Mouse (Mus musculus): Measurements from ENCODE around the gene Slc23a4. TPM values are rescaled to one million over a fixed set of nuclear protein-coding genes. Genes with fewer than 3 reads are reported as not detected.

Slc23a4 gene
- polyA plus RNA-seq, 1 experiment: 221 TPM

DNA sequence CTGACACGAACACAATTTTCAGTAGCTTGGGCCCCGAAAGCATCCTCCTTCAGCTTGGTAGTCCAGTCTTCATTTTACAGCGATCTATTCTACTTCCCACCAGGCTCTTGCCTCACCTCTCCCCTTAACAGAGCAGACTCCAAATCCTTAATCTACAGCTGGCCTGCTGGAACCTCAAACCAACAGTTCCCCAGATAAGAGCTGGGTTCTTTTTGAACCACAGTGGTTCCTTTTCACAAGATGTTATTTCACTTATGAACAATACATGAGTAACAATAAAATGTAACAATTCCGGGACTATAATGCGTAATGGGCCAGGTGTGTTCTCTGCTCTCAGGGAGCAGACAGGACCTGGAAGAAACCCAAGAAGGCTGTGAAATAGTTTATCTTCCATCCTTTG, 28.4 kb upstream of the Slc23a4 start:
- Histone ChIP-seq H3K36me3 (ENCODE audit: control insufficient read depth, insufficient read depth, low read length) (peaks cover 2% of the 10 kb centered on the region), H3K27ac (ENCODE audit: insufficient read depth, low read depth, low read length) (no peak overlapping the region), H3K27me3 (ENCODE audit: control insufficient read depth, insufficient read depth, low read length) (no peaks in the 10 kb centered on the region), H3K4me3 (ENCODE audit: low read depth, low read length) (no peak overlapping the region), H3K4me1 (ENCODE audit: control insufficient read depth, insufficient read depth, insufficient read length, low read length) (peaks cover 3% of the 10 kb centered on the region; the same call in 1 of the 2 replicates)
- TF ChIP-seq POLR2A (IDR thresholded peaks at IDR 0.05; ENCODE audit: low read depth, low read length): no peak
- no peak for TF ChIP-seq CTCF (IDR thresholded peaks at IDR 0.05; ENCODE audit: extremely low read depth, insufficient read length, insufficient replicate concordance, low read depth, low read length)
- WGBS: 82% methylated on average over 5 of the region's 5 CpGs

DNA sequence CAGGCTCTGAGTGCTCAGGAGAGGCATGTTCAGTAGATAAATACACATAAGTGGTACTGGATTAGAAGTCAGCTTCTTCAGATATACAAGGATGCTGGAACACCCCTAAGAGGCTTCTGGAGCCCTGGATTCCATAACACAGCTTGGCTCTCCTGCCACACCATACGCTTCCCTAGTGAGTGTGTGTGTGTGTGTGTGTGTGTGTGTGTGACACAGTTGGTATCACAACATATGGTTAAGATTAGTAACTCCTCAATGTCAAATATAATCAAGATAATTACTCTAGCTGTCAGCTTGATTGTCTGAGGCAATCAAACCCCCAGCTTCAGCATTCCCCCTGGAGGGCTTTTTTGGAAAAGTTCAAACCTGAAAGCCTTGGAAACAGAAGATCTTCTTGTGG, 23.7 kb upstream of the Slc23a4 start:
- WGBS: 91% methylated on average over 1 of the region's 1 CpGs
- Histone ChIP-seq H3K4me1 (ENCODE audit: control insufficient read depth, insufficient read depth, insufficient read length, low read length) (peaks cover 3% of the 10 kb centered on the region; the same call in 1 of the 2 replicates), H3K4me3 (ENCODE audit: low read depth, low read length) (no peak overlapping the region), H3K27ac (ENCODE audit: insufficient read depth, low read depth, low read length) (no peak overlapping the region), H3K27me3 (ENCODE audit: control insufficient read depth, insufficient read depth, low read length) (no peaks in the 10 kb centered on the region), H3K36me3 (ENCODE audit: control insufficient read depth, insufficient read depth, low read length) (no peaks in the 10 kb centered on the region)
- TF ChIP-seq CTCF (IDR thresholded peaks at IDR 0.05; ENCODE audit: extremely low read depth, insufficient read length, insufficient replicate concordance, low read depth, low read length) (no peak), POLR2A (IDR thresholded peaks at IDR 0.05; ENCODE audit: low read depth, low read length) (no peak)

DNA sequence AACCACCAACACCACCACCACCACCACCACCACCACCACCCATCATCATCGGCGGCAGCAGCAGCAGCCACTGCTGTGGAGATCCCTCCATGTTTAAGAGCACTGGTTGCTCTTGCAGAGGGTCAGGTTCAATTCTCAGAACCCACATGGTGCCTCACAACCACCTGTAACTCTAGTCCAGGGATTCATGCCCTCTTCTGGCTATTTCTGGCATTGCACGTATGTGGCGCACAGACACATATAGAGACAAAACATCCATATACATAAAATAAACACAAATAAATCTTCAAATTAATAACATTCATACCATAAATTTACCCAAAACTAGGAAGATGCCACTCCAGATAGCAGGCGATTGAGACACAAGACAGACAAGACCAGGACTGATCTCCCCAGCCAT, 22.5 kb upstream of the Slc23a4 start:
- no peaks in the 10 kb centered on the region for H3K27me3 ChIP-seq (ENCODE audit: control insufficient read depth, insufficient read depth, low read length)
- no peaks in the 10 kb centered on the region for H3K36me3 ChIP-seq (ENCODE audit: control insufficient read depth, insufficient read depth, low read length)
- no peak overlapping the region for H3K27ac ChIP-seq (ENCODE audit: insufficient read depth, low read depth, low read length)
- no peak overlapping the region for H3K4me3 ChIP-seq (ENCODE audit: low read depth, low read length)
- WGBS: 98% methylated on average over 5 of the region's 5 CpGs
- TF ChIP-seq CTCF (IDR thresholded peaks at IDR 0.05; ENCODE audit: extremely low read depth, insufficient read length, insufficient replicate concordance, low read depth, low read length) (no peak), POLR2A (IDR thresholded peaks at IDR 0.05; ENCODE audit: low read depth, low read length) (no peak)
- peaks cover 3% of the 10 kb centered on the region; the same call in 1 of the 2 replicates for H3K4me1 ChIP-seq (ENCODE audit: control insufficient read depth, insufficient read depth, insufficient read length, low read length)

GRCm38 (mm10) chr6:35002261-35002669, 14.1 kb upstream of the Slc23a4 start:
- TF ChIP-seq CTCF (IDR thresholded peaks at IDR 0.05; ENCODE audit: extremely low read depth, insufficient read length, insufficient replicate concordance, low read depth, low read length) (no peak), POLR2A (IDR thresholded peaks at IDR 0.05; ENCODE audit: low read depth, low read length) (no peak)
- 76% methylated on average over 18 of the region's 18 CpGs for WGBS

DNA sequence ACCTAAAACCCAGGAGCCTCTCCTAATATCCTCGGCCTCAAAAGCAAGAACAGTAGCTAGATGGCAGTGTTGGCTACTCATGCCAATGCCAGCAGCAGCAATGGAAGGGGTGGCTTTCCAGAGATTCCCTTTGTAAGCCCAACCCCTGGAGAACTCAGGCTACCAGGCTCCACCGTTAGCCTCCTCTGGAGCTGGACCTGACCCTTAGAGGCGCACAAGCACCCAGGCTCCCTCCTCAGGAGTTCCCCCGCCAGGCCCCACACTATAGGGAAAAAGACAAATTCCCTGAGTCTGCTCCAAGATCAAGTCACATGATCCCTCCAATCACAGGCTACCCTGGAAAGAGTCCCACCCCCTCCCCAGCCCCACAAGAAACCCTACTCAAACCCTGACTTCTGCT, 10.9 kb upstream of the Slc23a4 start:
- H3K27me3 ChIP-seq (ENCODE audit: control insufficient read depth, insufficient read depth, low read length): no peaks in the 10 kb centered on the region
- peaks cover 5% of the 10 kb centered on the region; the same call in 1 of the 2 replicates for H3K4me1 ChIP-seq (ENCODE audit: control insufficient read depth, insufficient read depth, insufficient read length, low read length)
- no peaks in the 10 kb centered on the region for H3K36me3 ChIP-seq (ENCODE audit: control insufficient read depth, insufficient read depth, low read length)
- TF ChIP-seq POLR2A (IDR thresholded peaks at IDR 0.05; ENCODE audit: low read depth, low read length) (no peak), CTCF (IDR thresholded peaks at IDR 0.05; ENCODE audit: extremely low read depth, insufficient read length, insufficient replicate concordance, low read depth, low read length) (no peak)
- 36% methylated on average over 4 of the region's 4 CpGs for WGBS
- H3K27ac ChIP-seq (ENCODE audit: insufficient read depth, low read depth, low read length): no peak overlapping the region
- H3K4me3 ChIP-seq (ENCODE audit: low read depth, low read length): no peak overlapping the region

More at GRCm38 (mm10) chr6:35002261-35002669, 14.1 kb upstream of the Slc23a4 start:
- no peak overlapping the region for H3K27ac ChIP-seq (ENCODE audit: insufficient read depth, low read depth, low read length)
- H3K4me1 ChIP-seq (ENCODE audit: control insufficient read depth, insufficient read depth, insufficient read length, low read length): no peaks in the 10 kb centered on the region
- no peaks in the 10 kb centered on the region for H3K36me3 ChIP-seq (ENCODE audit: control insufficient read depth, insufficient read depth, low read length)
- no peak overlapping the region for H3K4me3 ChIP-seq (ENCODE audit: low read depth, low read length)
- H3K27me3 ChIP-seq (ENCODE audit: control insufficient read depth, insufficient read depth, low read length): no peaks in the 10 kb centered on the region

GRCm38 (mm10) chr6:34996496-34996895, 8.3 kb upstream of the Slc23a4 start:
- TF ChIP-seq POLR2A (IDR thresholded peaks at IDR 0.05; ENCODE audit: low read depth, low read length): no peak
- TF ChIP-seq CTCF (IDR thresholded peaks at IDR 0.05; ENCODE audit: extremely low read depth, insufficient read length, insufficient replicate concordance, low read depth, low read length): no peak
- H3K4me1 ChIP-seq (ENCODE audit: control insufficient read depth, insufficient read depth, insufficient read length, low read length): peaks cover 5% of the 10 kb centered on the region; the same call in 1 of the 2 replicates
- no peak overlapping the region for H3K27ac ChIP-seq (ENCODE audit: insufficient read depth, low read depth, low read length)
- no peak overlapping the region for H3K4me3 ChIP-seq (ENCODE audit: low read depth, low read length)
- no peaks in the 10 kb centered on the region for H3K27me3 ChIP-seq (ENCODE audit: control insufficient read depth, insufficient read depth, low read length)
- no peaks in the 10 kb centered on the region for H3K36me3 ChIP-seq (ENCODE audit: control insufficient read depth, insufficient read depth, low read length)
- WGBS: 80% methylated on average over 4 of the region's 4 CpGs

DNA sequence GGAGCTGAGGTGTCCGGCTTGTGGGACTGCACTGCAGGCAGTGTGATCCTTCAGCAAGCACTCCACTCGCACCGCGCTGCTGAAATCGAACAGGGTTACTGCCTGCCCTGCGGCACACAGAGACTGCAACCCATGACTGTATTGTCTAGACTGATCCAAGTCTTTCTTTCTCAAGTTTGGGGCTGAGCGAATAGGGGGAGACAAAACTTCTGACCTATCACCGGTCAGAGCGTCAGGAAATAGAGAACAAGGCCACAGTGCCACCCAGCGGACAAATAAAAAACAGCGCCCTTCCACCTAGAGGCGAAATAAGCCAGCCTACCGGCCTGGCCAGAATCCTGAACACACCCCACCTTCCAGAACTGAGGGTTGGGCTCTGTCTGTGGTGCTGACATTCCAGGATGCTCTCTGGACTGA, 7.1 kb upstream of the Slc23a4 start:
- TF ChIP-seq POLR2A (IDR thresholded peaks at IDR 0.05; ENCODE audit: low read depth, low read length) (no peak), CTCF (IDR thresholded peaks at IDR 0.05; ENCODE audit: extremely low read depth, insufficient read length, insufficient replicate concordance, low read depth, low read length) (peak; percentile 90)
- Histone ChIP-seq H3K27ac (ENCODE audit: insufficient read depth, low read depth, low read length) (no peak overlapping the region), H3K27me3 (ENCODE audit: control insufficient read depth, insufficient read depth, low read length) (no peaks in the 10 kb centered on the region), H3K4me1 (ENCODE audit: control insufficient read depth, insufficient read depth, insufficient read length, low read length) (peaks cover 5% of the 10 kb centered on the region; the same call in 1 of the 2 replicates), H3K4me3 (ENCODE audit: low read depth, low read length) (peak overlapping the region; percentile 59), H3K36me3 (ENCODE audit: control insufficient read depth, insufficient read depth, low read length) (no peaks in the 10 kb centered on the region)
- WGBS: 4% methylated on average over 13 of the region's 13 CpGs

Data from small intestine, adult 2 months (tissue).